Mouse (Mus musculus) thymus, postnatal 10 days (tissue): ENCODE results near the gene Pkd1.

Experiments
- DNase-seq, 2 experiments: peaks; one replicate each; pipeline ENCODE4 v3.0.0; 2021; ENCODE audit warnings: low spot score in 2 of 2

The Pkd1 gene

GRCm38 (mm10) chr17:24644030-24644715 is 94.5 kb downstream of the Pkd1 start:
- DNase-seq: no peak

GRCm38 (mm10) chr17:24644875-24645721 is 95.5 kb downstream of the Pkd1 start:
- DNase-seq: no peak

GRCm38 (mm10) chr17:24645916-24646315 is 96.3 kb downstream of the Pkd1 start:
- DNase-seq: no peak
